Mouse (Mus musculus) small intestine, adult 2 months (tissue): ENCODE measurements at regions not wholly inside any gene's neighbourhood (a gene's known extent, or its start where the extent isn't known, plus 50 kb on each side); places are given as distances from the start of the nearest gene placed in this dataset.

ENCODE experiments used
- CTCF ChIP-seq: fragments of 200-500 bp; IDR thresholded peaks from 2 replicates; pipeline ENCODE4 v1.5.1; 2012; ENCODE audit warnings: low read depth, mild to moderate bottlenecking, control low read depth, inconsistent platforms, low read length, moderate library complexity, mixed read lengths; ENCODE audit not compliant: insufficient replicate concordance, insufficient read length; ENCODE audit errors: extremely low read depth
- POLR2A ChIP-seq: fragments of 200-500 bp; IDR thresholded peaks from 2 replicates; pipeline ENCODE4 v1.6.1; 2012; ENCODE audit warnings: low read depth, mild to moderate bottlenecking, control low read depth, inconsistent platforms, low read length, moderate library complexity

GRCm38 (mm10) chr11:8137366-8137765 lies 527.0 kb downstream of the Tns3 start:
- TF ChIP-seq POLR2A (no peak), CTCF (peak; percentile 18; the same call in 1 of the 2 replicates)
